Mouse (Mus musculus) heart, embryonic 14.5 days (tissue): Measurements from ENCODE around the gene Sh3gl2. TPM values are rescaled to one million over a fixed set of nuclear protein-coding genes. Genes with fewer than 3 reads are reported as not detected.

Experiments
- ATAC-seq: fragments of 200-750 bp; cut with Nextera tagmentation; 2 replicates; pipeline ENCODE4 v1.8.0; 2017; ENCODE audit warnings: low read depth, moderate TSS enrichment; ENCODE audit not compliant: insufficient number of reproducible peaks, insufficient read depth, low FRiP score
- H3K27ac ChIP-seq, 2 experiments: fragments of 200-500 bp in 1 of 2; fragments of 300-500 bp in 1 of 2; sonication (generic) in 1 of 2; replicated peaks in 1 of 2; 2 replicates each; pipeline ENCODE4 v1.5.1; 2012 to 2014; ENCODE audit warnings: low read depth in 2 of 2, low read length in 2 of 2, control low read depth in 1 of 2, mild to moderate bottlenecking in 1 of 2, mixed read lengths in 1 of 2; ENCODE audit not compliant: control insufficient read depth in 1 of 2, insufficient read depth in 1 of 2
- H3K27me3 ChIP-seq: fragments of 300-500 bp; sonication (generic); 2 replicates; pipeline ENCODE4 v1.6.1; 2014; ENCODE audit warnings: mild to moderate bottlenecking, low read length, control low read depth; ENCODE audit not compliant: control insufficient read depth, insufficient read depth
- H3K36me3 ChIP-seq: fragments of 300-500 bp; sonication (generic); 2 replicates; pipeline ENCODE4 v1.6.1; 2014; ENCODE audit warnings: mild to moderate bottlenecking, control low read depth, low read length, mixed read lengths; ENCODE audit not compliant: control insufficient read depth, insufficient read depth
- H3K4me1 ChIP-seq, 2 experiments: fragments of 200-500 bp in 1 of 2; fragments of 300-500 bp in 1 of 2; sonication (generic) in 1 of 2; 2 replicates each; pipeline ENCODE4 v1.6.1; 2012 to 2014; ENCODE audit warnings: low read length in 2 of 2, control low read depth in 1 of 2, mixed read lengths in 1 of 2; ENCODE audit not compliant: control insufficient read depth in 2 of 2, insufficient read depth in 2 of 2
- H3K4me2 ChIP-seq: fragments of 300-500 bp; sonication (generic); 2 replicates; pipeline ENCODE4 v1.6.1; 2014; ENCODE audit warnings: mild to moderate bottlenecking, low read length
- H3K4me3 ChIP-seq, 2 experiments: fragments of 200-500 bp in 1 of 2; fragments of 300-500 bp in 1 of 2; sonication (generic) in 1 of 2; 2 replicates each; pipeline ENCODE4 v1.5.1; 2012 to 2014; ENCODE audit warnings: low read length in 2 of 2, mild to moderate bottlenecking in 2 of 2, control low read depth in 1 of 2, low read depth in 1 of 2, moderate library complexity in 1 of 2; ENCODE audit not compliant: control insufficient read depth in 1 of 2, insufficient read depth in 1 of 2
- H3K9ac ChIP-seq: fragments of 300-500 bp; sonication (generic); 2 replicates; pipeline ENCODE4 v1.6.1; 2014; ENCODE audit warnings: mild to moderate bottlenecking, low read length
- H3K9me3 ChIP-seq: fragments of 300-500 bp; sonication (generic); 2 replicates; pipeline ENCODE4 v1.6.1; 2016; ENCODE audit warnings: low read length, control low read depth; ENCODE audit not compliant: control insufficient read depth
- WGBS: fragments of 180-500 bp; shearing (Covaris S2); extraction: QIAGEN DNeasy Blood & Tissue Kit; methylation state at CpG from one replicate; pipeline ENCODE4 v1.1.7; 2014; 5-methylcytosine and 5-hydroxymethylcytosine counted together
- polyA plus RNA-seq: library from polyadenylated mRNA; unstranded; fragments of >200 nt; fragmentation: Nextera tagmentation; extraction: Ambion mirVana; gene quantifications from 2 replicates; pipeline ENCODE4 v1.2.1, GENCODE M21; 2014

The Sh3gl2 gene
- polyA plus RNA-seq, 1 experiment from 2014 or later = 1.0 TPM

- no peak overlapping the region for H3K27ac ChIP-seq
- H3K27me3 ChIP-seq = no peaks in the 10 kb centered on the region
- no peak overlapping the region for H3K4me2 ChIP-seq
- no peak overlapping the region for H3K9ac ChIP-seq
- H3K9me3 ChIP-seq = no peaks in the 10 kb centered on the region
- no peaks in the 10 kb centered on the region for H3K36me3 ChIP-seq
- 89% methylated on average over 6 of the region's 6 CpGs for WGBS
- ATAC-seq = no peak
- no peak overlapping the region for H3K4me3 ChIP-seq
- H3K4me1 ChIP-seq = no peaks in the 10 kb centered on the region
Observed at GRCm38 (mm10) chr4:85387676-85388075, 182.8 kb downstream of the Sh3gl2 start.

- Histone ChIP-seq H3K4me2 (no peak overlapping the region), H3K36me3 (no peaks in the 10 kb centered on the region), H3K9ac (no peak overlapping the region), H3K27ac (no peak overlapping the region), H3K4me1 (no peaks in the 10 kb centered on the region), H3K9me3 (no peaks in the 10 kb centered on the region), H3K27me3 (no peaks in the 10 kb centered on the region), H3K4me3 (no peak overlapping the region)
- WGBS = 63% methylated on average over 1 of the region's 1 CpGs
- ATAC-seq = no peak
Observed at GRCm38 (mm10) chr4:85391795-85392194, 186.9 kb downstream of the Sh3gl2 start.

GRCm38 (mm10) chr4:85398765-85399164, 193.8 kb downstream of the Sh3gl2 start:
- Histone ChIP-seq H3K4me1 (no peaks in the 10 kb centered on the region), H3K27me3 (no peaks in the 10 kb centered on the region), H3K27ac (no peak overlapping the region), H3K4me2 (no peak overlapping the region), H3K9me3 (no peaks in the 10 kb centered on the region), H3K36me3 (no peaks in the 10 kb centered on the region), H3K9ac (no peak overlapping the region), H3K4me3 (no peak overlapping the region)
- 86% methylated on average over 8 of the region's 8 CpGs for WGBS
- ATAC-seq = no peak

GRCm38 (mm10) chr4:85402823-85403222, 197.9 kb downstream of the Sh3gl2 start:
- ATAC-seq = no peak
- Histone ChIP-seq H3K9me3 (no peaks in the 10 kb centered on the region), H3K27ac (no peak overlapping the region), H3K4me1 (no peaks in the 10 kb centered on the region), H3K9ac (no peak overlapping the region), H3K4me3 (no peak overlapping the region), H3K36me3 (no peaks in the 10 kb centered on the region), H3K27me3 (no peaks in the 10 kb centered on the region), H3K4me2 (no peak overlapping the region)
- WGBS = 35% methylated on average over 4 of the region's 4 CpGs

- 34% methylated on average over 10 of the region's 10 CpGs for WGBS
- Histone ChIP-seq H3K27ac (no peak overlapping the region), H3K4me1 (no peaks in the 10 kb centered on the region), H3K36me3 (no peaks in the 10 kb centered on the region), H3K27me3 (no peaks in the 10 kb centered on the region), H3K4me2 (no peak overlapping the region), H3K9me3 (no peaks in the 10 kb centered on the region), H3K9ac (no peak overlapping the region), H3K4me3 (no peak overlapping the region)
- no peak for ATAC-seq
Observed at GRCm38 (mm10) chr4:85404424-85405194, 199.7 kb downstream of the Sh3gl2 start.

GRCm38 (mm10) chr4:85405276-85405675, 200.3 kb downstream of the Sh3gl2 start:
- no peaks in the 10 kb centered on the region for H3K4me1 ChIP-seq
- no peak for ATAC-seq
- H3K9ac ChIP-seq = no peak overlapping the region
- no peak overlapping the region for H3K27ac ChIP-seq
- 78% methylated on average over 7 of the region's 7 CpGs for WGBS
- no peaks in the 10 kb centered on the region for H3K9me3 ChIP-seq
- H3K36me3 ChIP-seq = no peaks in the 10 kb centered on the region
- H3K4me2 ChIP-seq = no peak overlapping the region
- H3K27me3 ChIP-seq = no peaks in the 10 kb centered on the region
- no peak overlapping the region for H3K4me3 ChIP-seq

- Histone ChIP-seq H3K4me1 (no peaks in the 10 kb centered on the region), H3K9me3 (no peaks in the 10 kb centered on the region), H3K36me3 (no peaks in the 10 kb centered on the region), H3K27ac (no peak overlapping the region), H3K4me3 (no peak overlapping the region), H3K9ac (no peak overlapping the region), H3K27me3 (no peaks in the 10 kb centered on the region), H3K4me2 (no peak overlapping the region)
- WGBS = 83% methylated on average over 3 of the region's 3 CpGs
- ATAC-seq = no peak
Observed at GRCm38 (mm10) chr4:85416466-85416865, 211.5 kb downstream of the Sh3gl2 start.

GRCm38 (mm10) chr4:85420429-85420828, 215.5 kb downstream of the Sh3gl2 start:
- no peaks in the 10 kb centered on the region for H3K36me3 ChIP-seq
- H3K27me3 ChIP-seq = no peaks in the 10 kb centered on the region
- WGBS = 74% methylated on average over 6 of the region's 6 CpGs
- H3K4me2 ChIP-seq = no peak overlapping the region
- no peak overlapping the region for H3K9ac ChIP-seq
- H3K9me3 ChIP-seq = no peaks in the 10 kb centered on the region
- ATAC-seq = no peak
- no peaks in the 10 kb centered on the region; a peak in 1 of 4 replicates for H3K4me1 ChIP-seq
- H3K4me3 ChIP-seq = no peak overlapping the region
- no peak overlapping the region for H3K27ac ChIP-seq
